Mouse (Mus musculus) liver, embryonic 16.5 days (tissue): ENCODE measurements around the gene Med31. TPM values are rescaled to one million over a fixed set of nuclear protein-coding genes. Genes with fewer than 3 reads are reported as not detected.
"Not testable (repeated sequence)": the region's sequence is repeated elsewhere in the genome, so short reads cannot be mapped to it uniquely, and the experiment has no call there.

Experiments used
- ATAC-seq: fragments of 200-750 bp; cut with Nextera tagmentation; 2 replicates; pipeline ENCODE4 v1.8.0; 2017; ENCODE audit warnings: low read depth, mild to moderate bottlenecking, moderate number of reproducible peaks, moderate library complexity
- H3K27ac ChIP-seq: fragments of 300-500 bp; sonication (generic); 2 replicates; pipeline ENCODE4 v1.5.1; 2014; ENCODE audit warnings: mild to moderate bottlenecking, low read length
- H3K27me3 ChIP-seq: fragments of 300-500 bp; sonication (generic); 2 replicates; pipeline ENCODE4 v1.6.1; 2014; ENCODE audit warnings: low read depth, low read length, mixed read lengths; ENCODE audit not compliant: control insufficient read depth, insufficient read depth
- H3K36me3 ChIP-seq: fragments of 300-500 bp; sonication (generic); 2 replicates; pipeline ENCODE4 v1.6.1; 2014; ENCODE audit warnings: mild to moderate bottlenecking; ENCODE audit not compliant: control insufficient read depth, insufficient read depth
- H3K4me1 ChIP-seq: fragments of 300-500 bp; sonication (generic); 2 replicates; pipeline ENCODE4 v1.6.1; 2014; ENCODE audit warnings: low read depth, low read length, mixed read lengths; ENCODE audit not compliant: control insufficient read depth
- H3K4me2 ChIP-seq: fragments of 300-500 bp; sonication (generic); 2 replicates; pipeline ENCODE4 v1.6.1; 2014; ENCODE audit warnings: low read depth, low read length, mixed read lengths
- H3K4me3 ChIP-seq: fragments of 300-500 bp; sonication (generic); 2 replicates; pipeline ENCODE4 v1.5.1; 2014; ENCODE audit warnings: low read depth, mild to moderate bottlenecking, low read length
- H3K9ac ChIP-seq: fragments of 300-500 bp; sonication (generic); 2 replicates; pipeline ENCODE4 v1.6.1; 2014; ENCODE audit warnings: low read depth, low read length
- H3K9me3 ChIP-seq: fragments of 300-500 bp; sonication (generic); replicated peaks from 2 replicates; pipeline ENCODE4 v1.6.1; 2016; ENCODE audit warnings: low read length; ENCODE audit not compliant: control insufficient read depth
- WGBS: fragments of 180-500 bp; shearing (Covaris S2); extraction: QIAGEN DNeasy Blood & Tissue Kit; methylation state at CpG from one replicate; pipeline ENCODE4 v1.1.7; 2014; ENCODE audit not compliant: insufficient replicate concordance; 5-methylcytosine and 5-hydroxymethylcytosine counted together
- polyA plus RNA-seq: library from polyadenylated mRNA; unstranded; fragments of >200 nt; fragmentation: Nextera tagmentation; extraction: Ambion mirVana; gene quantifications from 2 replicates; pipeline ENCODE4 v1.2.1, GENCODE M21; 2015

Gene Med31
- polyA plus RNA-seq, 1 experiment from 2014 or later: 11.1 TPM

- Histone ChIP-seq H3K27ac (no peak overlapping the region), H3K4me2 (no peak overlapping the region), H3K27me3 (no peaks in the 10 kb centered on the region), H3K4me1 (no peaks in the 10 kb centered on the region), H3K36me3 (peaks cover 2% of the 10 kb centered on the region; the same call in 1 of the 2 replicates), H3K9me3 (no peaks in the 10 kb centered on the region), H3K4me3 (no peak overlapping the region), H3K9ac (no peak overlapping the region)
- 80% methylated on average over 4 of the region's 4 CpGs for WGBS
- ATAC-seq: no peak
These were observed 34.3 kb downstream of the Med31 start for GRCm38 (mm10) chr11:72181136-72181535.

GRCm38 (mm10) chr11:72180556-72180955 lies 34.8 kb downstream of the Med31 start:
- peaks cover 2% of the 10 kb centered on the region; the same call in 1 of the 2 replicates for H3K36me3 ChIP-seq
- no peaks in the 10 kb centered on the region for H3K4me1 ChIP-seq
- H3K9me3 ChIP-seq: no peaks in the 10 kb centered on the region
- no peaks in the 10 kb centered on the region for H3K27me3 ChIP-seq
- WGBS: 79% methylated on average over 5 of the region's 5 CpGs
- H3K4me2 ChIP-seq: no peak overlapping the region
- no peak overlapping the region for H3K4me3 ChIP-seq
- H3K9ac ChIP-seq: no peak overlapping the region
- no peak overlapping the region for H3K27ac ChIP-seq
- ATAC-seq: no peak

DNA sequence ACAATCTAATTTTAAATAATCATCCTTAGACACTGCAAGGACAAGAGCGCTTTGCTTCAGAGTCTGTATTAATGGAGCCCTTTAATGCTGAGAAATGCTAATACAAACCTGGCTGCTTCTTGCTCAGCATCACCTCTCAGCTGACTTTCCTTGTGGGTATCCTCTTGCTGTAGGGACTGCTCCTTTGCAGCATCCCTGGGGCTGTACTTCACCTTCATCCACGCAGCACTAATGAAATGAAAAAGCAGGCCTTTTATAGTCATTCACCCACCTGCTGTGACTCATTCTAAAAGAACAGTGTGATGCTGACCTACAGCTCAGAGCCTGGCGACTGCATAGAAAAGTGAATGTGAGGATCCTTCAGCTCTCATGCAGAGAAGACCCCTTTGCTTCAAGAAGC lies 38.8 kb downstream of the Med31 start:
- Histone ChIP-seq H3K4me1 (no peaks in the 10 kb centered on the region), H3K27me3 (no peaks in the 10 kb centered on the region), H3K9ac (no peak overlapping the region), H3K27ac (no peak overlapping the region), H3K9me3 (no peaks in the 10 kb centered on the region), H3K36me3 (peaks cover 2% of the 10 kb centered on the region; the same call in 1 of the 2 replicates), H3K4me3 (no peak overlapping the region), H3K4me2 (no peak overlapping the region)
- WGBS: 69% methylated on average over 3 of the region's 3 CpGs
- ATAC-seq: no peak

- 74% methylated on average over 5 of the region's 5 CpGs for WGBS
These were observed 39.4 kb downstream of the Med31 start for GRCm38 (mm10) chr11:72175966-72176365.

DNA sequence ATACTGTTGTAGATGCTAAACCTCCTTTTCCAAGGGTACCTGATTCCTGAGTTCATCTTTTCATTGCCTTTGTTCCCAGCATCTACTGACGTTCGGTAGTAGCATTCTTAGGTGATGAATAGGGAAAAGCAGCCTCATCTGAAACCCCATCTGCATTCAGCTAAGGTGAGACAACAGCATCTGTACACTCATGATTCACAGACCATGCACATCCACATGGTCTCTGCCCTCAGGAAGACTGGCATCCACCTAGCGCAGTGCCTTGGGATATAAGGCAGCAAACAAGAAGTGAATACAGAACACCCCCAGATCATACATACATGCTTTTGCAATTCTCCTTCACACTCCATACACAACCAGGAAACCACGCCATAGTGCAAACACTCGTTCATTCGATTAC lies 40.7 kb downstream of the Med31 start:
- no peak overlapping the region for H3K27ac ChIP-seq
- no peaks in the 10 kb centered on the region for H3K9me3 ChIP-seq
- ATAC-seq: no peak
- no peak overlapping the region for H3K4me3 ChIP-seq
- WGBS: 80% methylated on average over 6 of the region's 6 CpGs
- H3K9ac ChIP-seq: no peak overlapping the region
- no peaks in the 10 kb centered on the region for H3K4me1 ChIP-seq
- H3K36me3 ChIP-seq: peaks cover 2% of the 10 kb centered on the region; the same call in 1 of the 2 replicates
- H3K4me2 ChIP-seq: no peak overlapping the region
- no peaks in the 10 kb centered on the region for H3K27me3 ChIP-seq

More at GRCm38 (mm10) chr11:72175966-72176365, 39.4 kb downstream of the Med31 start:
- Histone ChIP-seq H3K9ac (no peak overlapping the region), H3K4me3 (no peak overlapping the region), H3K27me3 (no peaks in the 10 kb centered on the region), H3K4me1 (no peaks in the 10 kb centered on the region), H3K4me2 (no peak overlapping the region), H3K27ac (no peak overlapping the region), H3K36me3 (peaks cover 2% of the 10 kb centered on the region; the same call in 1 of the 2 replicates), H3K9me3 (no peaks in the 10 kb centered on the region)
- ATAC-seq: no peak

DNA sequence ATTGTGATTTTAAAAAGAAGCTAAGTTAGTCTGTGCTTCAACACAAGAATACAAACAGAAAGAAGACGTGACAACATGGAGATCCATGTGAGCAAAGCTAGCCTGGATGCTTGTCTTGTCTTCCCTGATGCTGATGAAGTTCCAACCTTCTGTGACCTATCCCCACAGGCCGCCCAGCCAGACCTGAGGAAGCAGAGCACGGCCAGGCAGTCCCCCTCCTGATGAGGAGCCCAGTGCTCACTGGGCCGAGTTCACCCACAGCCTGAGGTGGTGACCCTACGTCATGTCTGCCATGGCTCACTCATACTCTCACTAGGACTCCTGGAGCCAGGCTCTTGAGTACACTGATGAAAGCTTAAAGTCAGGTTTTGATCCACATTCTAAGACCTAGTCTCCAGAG lies 41.9 kb downstream of the Med31 start:
- no peaks in the 10 kb centered on the region for H3K4me1 ChIP-seq
- no peaks in the 10 kb centered on the region for H3K9me3 ChIP-seq
- WGBS: 69% methylated on average over 5 of the region's 5 CpGs
- no peak overlapping the region for H3K9ac ChIP-seq
- ATAC-seq: no peak
- no peak overlapping the region for H3K4me2 ChIP-seq
- H3K36me3 ChIP-seq: peaks cover 2% of the 10 kb centered on the region; the same call in 1 of the 2 replicates
- H3K27ac ChIP-seq: no peak overlapping the region
- H3K27me3 ChIP-seq: no peaks in the 10 kb centered on the region
- H3K4me3 ChIP-seq: no peak overlapping the region

DNA sequence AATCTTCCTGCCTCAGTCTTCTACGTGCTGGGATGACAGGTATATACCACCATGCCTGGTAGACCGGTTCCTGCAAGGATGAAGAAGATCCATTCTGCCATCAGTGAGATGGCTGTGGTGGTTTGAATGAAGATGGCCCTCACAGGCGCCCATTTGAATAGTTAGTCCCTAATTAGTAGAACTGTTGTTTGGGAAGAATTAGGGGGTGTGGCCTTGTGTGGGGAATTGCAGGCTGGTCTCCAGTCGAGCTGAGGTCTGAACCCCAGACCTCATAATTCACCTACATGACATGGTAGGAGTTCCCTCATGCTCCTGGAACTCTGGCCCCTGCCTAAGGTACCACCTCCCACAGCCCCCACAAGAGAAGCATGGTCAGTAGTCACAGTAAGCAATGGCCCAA lies 43.5 kb downstream of the Med31 start:
- not testable (repeated sequence) for H3K27me3 ChIP-seq, H3K9me3 ChIP-seq, H3K36me3 ChIP-seq, H3K4me2 ChIP-seq, H3K27ac ChIP-seq, H3K4me1 ChIP-seq, ATAC-seq, H3K9ac ChIP-seq, H3K4me3 ChIP-seq
- 67% methylated on average over 4 of the region's 4 CpGs for WGBS

GRCm38 (mm10) chr11:72169871-72170270 lies 45.5 kb downstream of the Med31 start:
- no peak overlapping the region for H3K4me3 ChIP-seq
- no peaks in the 10 kb centered on the region for H3K27me3 ChIP-seq
- no peaks in the 10 kb centered on the region for H3K36me3 ChIP-seq
- H3K27ac ChIP-seq: no peak overlapping the region
- H3K9me3 ChIP-seq: no peaks in the 10 kb centered on the region
- H3K4me1 ChIP-seq: no peaks in the 10 kb centered on the region
- 66% methylated on average over 4 of the region's 4 CpGs for WGBS
- H3K4me2 ChIP-seq: no peak overlapping the region
- ATAC-seq: 0 out of 2 replicates have a peak, but pooled peaks have one; percentile 47
- no peak overlapping the region for H3K9ac ChIP-seq

GRCm38 (mm10) chr11:72163198-72163597 lies 52.2 kb downstream of the Med31 start:
- H3K27me3 ChIP-seq: no peaks in the 10 kb centered on the region
- no peak overlapping the region for H3K4me2 ChIP-seq
- H3K36me3 ChIP-seq: no peaks in the 10 kb centered on the region
- no peak overlapping the region for H3K9ac ChIP-seq
- 76% methylated on average over 2 of the region's 2 CpGs for WGBS
- no peak overlapping the region for H3K4me3 ChIP-seq
- H3K4me1 ChIP-seq: no peaks in the 10 kb centered on the region
- ATAC-seq: no peak
- no peaks in the 10 kb centered on the region for H3K9me3 ChIP-seq
- no peak overlapping the region for H3K27ac ChIP-seq
